Mouse (Mus musculus): Measurements from ENCODE around the gene S100a10. TPM values are rescaled to one million over a fixed set of nuclear protein-coding genes. Genes with fewer than 3 reads are reported as not detected.

The S100a10 gene
- 89.9 and 96.3 TPM in 2 replicates for polyA plus RNA-seq (2014; fragmentation: Nextera tagmentation; extraction: Ambion mirVana)

- WGBS, result 2% methylated on average over 37 of the region's 39 CpGs
These were observed at the start of gene S100a10 for GRCm38 (mm10) chr3:93554981-93555877. Gene S100a10 (plus strand): TSS chr3:93555080.

GRCm38 (mm10) chr3:93505960-93506863, 48.7 kb upstream of the S100a10 start:
- Histone ChIP-seq H3K27ac (replicated peaks; ENCODE audit: low read depth, low read length) (no peak overlapping the region), H3K27me3 (ENCODE audit: control insufficient read depth, insufficient read depth, low read length) (no peaks in the 10 kb centered on the region), H3K4me2 (ENCODE audit: low read depth, severe bottlenecking) (peak overlapping the region; percentile 20; the same call in 1 of the 2 replicates), H3K36me3 (ENCODE audit: control insufficient read depth, insufficient read depth, low read length) (no peaks in the 10 kb centered on the region), H3K4me3 (ENCODE audit: low read depth, low read length) (no peak overlapping the region), H3K4me1 (ENCODE audit: control insufficient read depth, insufficient read depth, low read length) (no peaks in the 10 kb centered on the region), H3K9ac (ENCODE audit: low read length) (no peak overlapping the region), H3K9me3 (ENCODE audit: control insufficient read depth, low read length) (no peaks in the 10 kb centered on the region)
- no peak for DNase-seq (ENCODE audit: low spot score)
- ATAC-seq (ENCODE audit: insufficient number of reproducible peaks, low FRiP score, low TSS enrichment, low read depth), result peak; percentile 60
- WGBS, result 29% methylated on average over 30 of the region's 30 CpGs

More at GRCm38 (mm10) chr3:93554981-93555877, at the start of gene S100a10:
- H3K4me1 ChIP-seq (ENCODE audit: control insufficient read depth, insufficient read depth, low read length), result no peaks in the 10 kb centered on the region
- H3K4me3 ChIP-seq (ENCODE audit: low read depth, low read length), result peak within 1 kb of the TSS; percentile 49
- no peaks in the 10 kb centered on the region for H3K27me3 ChIP-seq (ENCODE audit: control insufficient read depth, insufficient read depth, low read length)
- no peaks in the 10 kb centered on the region for H3K36me3 ChIP-seq (ENCODE audit: control insufficient read depth, insufficient read depth, low read length)
- DNase-seq (ENCODE audit: low spot score) (peak; percentile 62), ATAC-seq (ENCODE audit: insufficient number of reproducible peaks, low FRiP score, low TSS enrichment, low read depth) (peak; percentile 79)
- peak within 1 kb of the TSS; percentile 88 for H3K4me2 ChIP-seq (ENCODE audit: low read depth, severe bottlenecking)
- H3K9ac ChIP-seq (ENCODE audit: low read length), result peak within 1 kb of the TSS; percentile 72
- no peaks in the 10 kb centered on the region for H3K9me3 ChIP-seq (ENCODE audit: control insufficient read depth, low read length)
- H3K27ac ChIP-seq (replicated peaks; ENCODE audit: low read depth, low read length), result no peak within 1 kb of the TSS

- no peak overlapping the region for H3K27ac ChIP-seq (replicated peaks; ENCODE audit: low read depth, low read length)
- DNase-seq (ENCODE audit: low spot score) (no peak), ATAC-seq (ENCODE audit: insufficient number of reproducible peaks, low FRiP score, low TSS enrichment, low read depth) (no peak)
- no peak overlapping the region for H3K4me2 ChIP-seq (ENCODE audit: low read depth, severe bottlenecking)
- no peaks in the 10 kb centered on the region for H3K36me3 ChIP-seq (ENCODE audit: control insufficient read depth, insufficient read depth, low read length)
- H3K9me3 ChIP-seq (ENCODE audit: control insufficient read depth, low read length), result no peaks in the 10 kb centered on the region
- no peaks in the 10 kb centered on the region for H3K4me1 ChIP-seq (ENCODE audit: control insufficient read depth, insufficient read depth, low read length)
- H3K27me3 ChIP-seq (ENCODE audit: control insufficient read depth, insufficient read depth, low read length), result no peaks in the 10 kb centered on the region
- 77% methylated on average over 5 of the region's 5 CpGs for whole genome bisulfite sequencing
- no peak overlapping the region for H3K4me3 ChIP-seq (ENCODE audit: low read depth, low read length)
- no peak overlapping the region for H3K9ac ChIP-seq (ENCODE audit: low read length)
These were observed 48.0 kb upstream of the S100a10 start for GRCm38 (mm10) chr3:93506881-93507325.

GRCm38 (mm10) chr3:93509301-93509700, 45.6 kb upstream of the S100a10 start:
- Histone ChIP-seq H3K9ac (ENCODE audit: low read length) (no peak overlapping the region), H3K9me3 (ENCODE audit: control insufficient read depth, low read length) (no peaks in the 10 kb centered on the region), H3K36me3 (ENCODE audit: control insufficient read depth, insufficient read depth, low read length) (no peaks in the 10 kb centered on the region), H3K27me3 (ENCODE audit: control insufficient read depth, insufficient read depth, low read length) (no peaks in the 10 kb centered on the region), H3K4me2 (ENCODE audit: low read depth, severe bottlenecking) (no peak overlapping the region), H3K4me3 (ENCODE audit: low read depth, low read length) (no peak overlapping the region), H3K4me1 (ENCODE audit: control insufficient read depth, insufficient read depth, low read length) (no peaks in the 10 kb centered on the region), H3K27ac (replicated peaks; ENCODE audit: low read depth, low read length) (no peak overlapping the region)
- 63% methylated on average over 1 of the region's 1 CpGs for WGBS
- ATAC-seq (ENCODE audit: insufficient number of reproducible peaks, low FRiP score, low TSS enrichment, low read depth) (no peak), DNase-seq (ENCODE audit: low spot score) (no peak)

GRCm38 (mm10) chr3:93511036-93511435, 43.8 kb upstream of the S100a10 start:
- Histone ChIP-seq H3K4me2 (ENCODE audit: low read depth, severe bottlenecking) (no peak overlapping the region), H3K27me3 (ENCODE audit: control insufficient read depth, insufficient read depth, low read length) (no peaks in the 10 kb centered on the region), H3K4me1 (ENCODE audit: control insufficient read depth, insufficient read depth, low read length) (no peaks in the 10 kb centered on the region), H3K36me3 (ENCODE audit: control insufficient read depth, insufficient read depth, low read length) (no peaks in the 10 kb centered on the region), H3K4me3 (ENCODE audit: low read depth, low read length) (no peak overlapping the region), H3K9me3 (ENCODE audit: control insufficient read depth, low read length) (no peaks in the 10 kb centered on the region), H3K9ac (ENCODE audit: low read length) (no peak overlapping the region), H3K27ac (replicated peaks; ENCODE audit: low read depth, low read length) (no peak overlapping the region)
- ATAC-seq (ENCODE audit: insufficient number of reproducible peaks, low FRiP score, low TSS enrichment, low read depth) (no peak), DNase-seq (ENCODE audit: low spot score) (no peak)
- 88% methylated on average over 1 of the region's 1 CpGs for WGBS

GRCm38 (mm10) chr3:93511801-93512200, 43.1 kb upstream of the S100a10 start:
- whole genome bisulfite sequencing, result 91% methylated on average over 1 of the region's 1 CpGs
- H3K27ac ChIP-seq (replicated peaks; ENCODE audit: low read depth, low read length), result no peak overlapping the region
- H3K4me1 ChIP-seq (ENCODE audit: control insufficient read depth, insufficient read depth, low read length), result no peaks in the 10 kb centered on the region
- H3K9ac ChIP-seq (ENCODE audit: low read length), result no peak overlapping the region
- no peak for ATAC-seq (ENCODE audit: insufficient number of reproducible peaks, low FRiP score, low TSS enrichment, low read depth)
- H3K4me2 ChIP-seq (ENCODE audit: low read depth, severe bottlenecking), result no peak overlapping the region
- no peaks in the 10 kb centered on the region for H3K36me3 ChIP-seq (ENCODE audit: control insufficient read depth, insufficient read depth, low read length)
- H3K4me3 ChIP-seq (ENCODE audit: low read depth, low read length), result no peak overlapping the region
- DNase-seq (ENCODE audit: low spot score), result no peak
- no peaks in the 10 kb centered on the region for H3K9me3 ChIP-seq (ENCODE audit: control insufficient read depth, low read length)
- H3K27me3 ChIP-seq (ENCODE audit: control insufficient read depth, insufficient read depth, low read length), result no peaks in the 10 kb centered on the region

GRCm38 (mm10) chr3:93512386-93513101, 42.3 kb upstream of the S100a10 start:
- H3K9ac ChIP-seq (ENCODE audit: low read length), result no peak overlapping the region
- no peak overlapping the region for H3K4me3 ChIP-seq (ENCODE audit: low read depth, low read length)
- H3K9me3 ChIP-seq (ENCODE audit: control insufficient read depth, low read length), result no peaks in the 10 kb centered on the region
- DNase-seq (ENCODE audit: low spot score), result no peak
- ATAC-seq (ENCODE audit: insufficient number of reproducible peaks, low FRiP score, low TSS enrichment, low read depth), result no peak
- no peaks in the 10 kb centered on the region for H3K27me3 ChIP-seq (ENCODE audit: control insufficient read depth, insufficient read depth, low read length)
- H3K4me1 ChIP-seq (ENCODE audit: control insufficient read depth, insufficient read depth, low read length), result no peaks in the 10 kb centered on the region
- no peak overlapping the region for H3K27ac ChIP-seq (replicated peaks; ENCODE audit: low read depth, low read length)
- no peaks in the 10 kb centered on the region for H3K36me3 ChIP-seq (ENCODE audit: control insufficient read depth, insufficient read depth, low read length)
- WGBS, result 83% methylated on average over 7 of the region's 7 CpGs
- H3K4me2 ChIP-seq (ENCODE audit: low read depth, severe bottlenecking), result no peak overlapping the region

- Histone ChIP-seq H3K4me1 (ENCODE audit: control insufficient read depth, insufficient read depth, low read length) (no peaks in the 10 kb centered on the region), H3K27ac (replicated peaks; ENCODE audit: low read depth, low read length) (no peak overlapping the region), H3K4me2 (ENCODE audit: low read depth, severe bottlenecking) (no peak overlapping the region), H3K36me3 (ENCODE audit: control insufficient read depth, insufficient read depth, low read length) (no peaks in the 10 kb centered on the region), H3K9ac (ENCODE audit: low read length) (no peak overlapping the region), H3K27me3 (ENCODE audit: control insufficient read depth, insufficient read depth, low read length) (no peaks in the 10 kb centered on the region), H3K4me3 (ENCODE audit: low read depth, low read length) (no peak overlapping the region), H3K9me3 (ENCODE audit: control insufficient read depth, low read length) (no peaks in the 10 kb centered on the region)
- no peak for ATAC-seq (ENCODE audit: insufficient number of reproducible peaks, low FRiP score, low TSS enrichment, low read depth)
- 95% methylated on average over 3 of the region's 3 CpGs for WGBS
- DNase-seq (ENCODE audit: low spot score), result no peak
These were observed 40.3 kb upstream of the S100a10 start for GRCm38 (mm10) chr3:93514628-93515027.

Data from limb, embryonic 11.5 days (tissue).